Mouse (Mus musculus) c-Kit-negative CD71-positive TER-119-positive erythroid progenitor cells, embryonic 14.5 days (primary cell): ENCODE results near the gene Gtpbp1.
A peak's percentile ranks its signal among the peaks of the same experiment; 100 is the strongest.

ENCODE experiments used
- DNase-seq: peaks from one replicate; pipeline ENCODE4 v3.0.0-alpha.2; 2013; ENCODE audit warnings: low read depth, low spot score

Gtpbp1 gene

GRCm38 (mm10) chr15:79685141-79685641 is 5.5 kb upstream of the Gtpbp1 start:
- peak; percentile 28 for DNase-seq

DNA sequence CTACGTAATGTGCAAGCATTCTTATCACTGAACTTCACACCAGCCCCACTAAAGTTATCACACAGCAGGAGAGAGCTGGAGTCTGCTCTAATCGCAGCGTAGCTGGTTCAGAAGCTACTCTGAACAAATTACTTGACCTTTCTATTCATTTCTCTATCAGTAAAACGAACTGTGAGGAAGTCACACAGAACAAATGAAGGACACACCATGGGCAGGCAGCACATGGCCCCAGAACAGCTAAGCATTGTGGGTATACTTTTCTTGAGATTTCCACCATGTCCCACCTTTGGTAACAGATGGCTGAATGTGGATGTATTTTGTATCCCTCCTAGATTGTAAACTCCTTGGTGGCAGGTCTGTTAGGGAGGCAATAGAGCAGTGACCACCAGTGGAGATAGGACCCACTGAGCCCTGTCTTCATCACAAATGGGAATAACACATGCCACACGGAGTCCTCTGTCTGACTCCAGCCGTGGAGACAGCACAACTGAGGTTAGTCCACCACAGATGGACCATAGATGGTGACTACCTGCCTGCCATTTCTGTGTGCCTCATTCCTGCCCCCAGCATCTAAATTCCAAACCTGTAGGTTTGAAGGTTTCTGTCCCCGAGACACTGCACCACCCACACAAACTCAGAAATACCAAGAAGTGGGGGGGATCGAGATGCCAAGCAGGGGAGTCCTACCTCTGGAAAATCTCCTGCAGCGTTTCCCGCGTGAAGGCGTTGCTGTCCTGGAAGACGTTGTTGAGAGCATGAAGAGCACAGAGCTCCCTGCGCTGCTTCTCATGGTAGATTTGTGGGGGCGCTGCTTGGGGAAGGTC is 4.4 kb upstream of the Gtpbp1 start:
- peak; percentile 44 for DNase-seq

DNA sequence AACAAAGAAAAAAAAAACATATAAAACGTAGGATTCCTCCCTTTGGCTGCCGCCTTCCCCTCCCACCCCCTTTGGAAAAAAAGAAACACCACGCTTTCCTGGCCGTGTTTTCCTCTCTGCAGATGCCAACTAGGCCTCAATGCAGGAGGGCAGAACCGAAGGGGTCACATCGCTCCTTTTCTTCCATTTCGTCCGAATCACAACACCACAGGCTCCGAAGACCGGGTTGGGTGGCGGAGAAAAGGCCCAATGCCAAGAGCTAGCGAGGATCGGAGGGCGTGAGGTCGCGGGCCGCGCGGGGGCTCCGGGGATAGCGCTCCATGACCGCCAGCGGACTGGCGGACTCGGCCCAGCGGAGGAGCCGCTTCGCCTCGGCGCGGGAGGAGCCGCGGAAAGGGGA is 3.5 kb upstream of the Gtpbp1 start:
- DNase-seq, result no peak

DNA sequence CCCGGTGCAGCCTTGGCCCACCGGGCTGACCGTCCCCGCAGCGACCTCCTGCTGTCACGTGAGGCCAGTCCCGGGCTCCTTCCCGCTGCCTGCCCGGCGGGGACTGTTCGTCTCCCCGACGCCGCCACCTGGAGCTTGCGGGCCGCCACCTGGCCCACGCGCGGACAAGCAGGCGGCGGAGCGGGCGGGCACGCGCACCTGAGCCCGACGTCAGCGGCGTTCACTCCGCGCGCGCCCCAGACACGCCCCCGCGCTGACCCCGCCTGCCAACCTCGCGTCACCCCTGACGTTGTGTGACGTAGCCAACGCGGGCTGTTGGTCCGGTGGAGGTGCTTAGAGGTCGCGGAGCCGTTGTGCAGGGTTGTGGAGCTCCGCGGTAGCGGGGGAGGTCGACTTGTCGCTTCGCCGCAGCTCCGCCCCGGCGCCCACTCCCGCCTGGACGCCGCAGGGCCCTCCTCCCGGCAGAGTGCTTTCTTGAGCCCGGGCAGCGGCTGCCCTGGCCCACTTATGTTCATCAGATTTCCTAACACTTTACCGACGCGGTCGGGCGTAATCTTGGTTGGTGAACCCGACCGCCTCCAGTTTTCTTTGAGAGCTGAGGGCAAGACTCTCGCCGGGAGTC is 2.9 kb upstream of the Gtpbp1 start, which contains the start of gene Josd1:
Gene Josd1 (minus strand): TSS at position 274 of the 622 bp plus-strand sequence.
- peak; percentile 92 for DNase-seq

DNA sequence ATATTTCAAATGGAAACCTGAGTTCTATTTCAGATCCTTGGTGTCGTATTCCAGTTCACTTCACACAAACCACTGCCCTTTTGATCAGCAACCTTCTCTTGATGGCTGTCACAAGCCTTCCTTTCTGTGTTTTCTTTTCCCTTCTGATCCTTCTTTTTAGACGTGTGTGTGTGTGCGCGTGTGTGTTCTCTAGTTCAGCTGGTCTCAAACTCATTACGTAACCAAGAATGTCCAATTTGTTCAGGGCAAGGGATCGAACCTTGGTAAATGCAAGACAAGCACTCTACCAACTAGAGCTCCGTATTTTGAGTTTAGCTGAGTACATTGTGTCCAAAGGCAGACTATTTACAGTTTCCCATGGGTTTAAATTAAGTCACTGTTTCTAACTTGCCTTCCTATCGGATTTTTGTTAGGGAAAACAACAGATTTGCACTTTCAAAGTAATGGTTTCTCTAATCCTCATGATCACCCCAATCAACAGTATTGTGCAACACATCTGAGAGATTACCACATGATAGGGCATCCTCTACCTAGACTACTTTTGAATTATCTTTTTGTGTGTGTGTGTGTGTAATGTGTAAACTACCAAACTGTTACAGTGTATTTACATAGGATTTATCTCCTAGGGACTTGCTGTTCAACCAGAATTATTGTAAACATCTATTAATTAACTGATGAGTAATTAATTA is 2.2 kb upstream of the Gtpbp1 start:
- peak; percentile 32 for DNase-seq

- no peak for DNase-seq
These were observed 801 bp upstream of the Gtpbp1 start for GRCm38 (mm10) chr15:79689662-79690425.

DNA sequence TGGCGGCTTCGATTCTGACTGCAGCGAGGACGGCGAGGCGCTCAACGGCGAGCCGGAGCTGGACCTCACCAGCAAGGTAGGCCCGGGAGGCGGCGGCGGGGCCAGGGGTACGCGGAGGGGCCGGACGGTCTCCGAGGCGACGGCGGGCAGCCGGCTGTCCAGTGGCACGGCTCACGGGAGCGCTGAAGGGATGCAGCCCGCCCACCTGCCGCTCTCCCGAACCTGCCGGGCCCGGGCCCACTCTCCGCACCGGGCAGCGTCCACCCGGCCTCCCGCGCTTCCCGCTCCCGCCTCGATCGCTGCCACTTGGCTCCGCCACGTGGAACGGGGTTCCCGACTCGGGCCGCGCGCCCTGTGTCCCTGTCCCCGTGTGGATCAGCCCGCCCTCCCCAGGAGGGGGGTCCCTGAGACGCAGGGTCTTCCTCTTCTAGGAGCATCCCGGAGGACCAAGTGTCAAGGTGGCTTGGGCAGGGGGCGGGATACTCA is 421 bp downstream of the Gtpbp1 start:
- no peak for DNase-seq

GRCm38 (mm10) chr15:79692334-79692733 is 1.7 kb downstream of the Gtpbp1 start:
- DNase-seq, result no peak

DNA sequence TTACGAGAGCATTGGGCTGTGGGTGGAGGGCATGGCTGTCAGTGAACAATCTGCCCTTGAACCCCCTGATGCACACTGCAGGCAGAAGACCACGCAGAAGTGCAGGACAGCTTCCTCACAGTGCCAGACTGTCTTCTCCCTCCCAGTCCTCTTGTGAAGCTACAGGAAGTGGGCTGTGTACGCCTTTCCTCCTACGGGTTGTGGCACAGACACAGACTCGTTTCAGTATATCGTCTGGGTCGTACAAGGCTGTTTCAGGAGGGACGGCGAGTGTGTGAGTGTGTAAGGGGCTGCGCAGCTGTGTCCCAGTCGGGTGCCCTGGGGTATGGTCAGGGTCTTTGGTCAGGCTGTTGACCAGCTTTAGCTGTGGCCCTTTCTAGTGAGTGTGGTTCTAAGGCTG is 3.1 kb downstream of the Gtpbp1 start:
- DNase-seq, result no peak

DNA sequence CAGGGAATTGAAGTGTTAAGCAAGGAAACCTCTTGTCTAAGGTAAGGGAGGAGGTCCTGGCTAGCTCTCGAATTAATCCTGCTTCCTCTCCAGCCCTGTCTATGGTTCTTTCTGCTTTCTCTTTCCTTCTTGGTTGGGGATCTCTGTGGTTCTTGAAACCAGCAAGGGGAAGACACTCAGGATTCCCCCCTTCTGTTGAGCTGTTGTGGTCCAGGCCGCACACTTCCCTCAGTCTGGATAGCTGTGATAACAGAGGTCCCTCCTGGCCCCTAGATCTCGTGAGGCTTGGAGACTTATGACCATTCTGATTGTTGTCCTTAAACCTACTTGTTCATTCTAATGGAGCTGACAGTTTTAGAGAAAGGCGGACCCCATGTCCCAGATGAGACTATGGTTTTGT is 3.9 kb downstream of the Gtpbp1 start:
- DNase-seq, result peak; percentile 47

GRCm38 (mm10) chr15:79695516-79695915 is 4.9 kb downstream of the Gtpbp1 start:
- no peak for DNase-seq

DNA sequence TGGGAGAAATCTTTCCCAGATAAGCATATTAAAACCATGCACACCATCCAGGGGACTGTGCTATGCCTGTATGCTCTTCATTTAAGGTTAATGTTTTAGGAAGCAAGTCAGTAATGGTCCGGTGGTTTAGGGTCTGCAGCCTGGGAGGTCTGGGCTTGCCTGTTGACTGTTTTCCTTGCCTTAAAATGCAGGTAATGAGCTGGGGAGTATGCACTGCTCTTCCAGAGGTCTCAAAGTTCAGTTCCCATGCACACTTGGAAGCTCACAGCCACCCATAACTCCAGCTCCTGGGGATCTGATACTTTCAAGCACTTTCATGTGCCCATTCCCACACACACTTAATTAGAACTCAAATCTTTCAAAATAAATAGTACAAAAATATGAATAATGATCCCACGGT is 5.9 kb downstream of the Gtpbp1 start:
- no peak for DNase-seq

GRCm38 (mm10) chr15:79697011-79697410 is 6.4 kb downstream of the Gtpbp1 start:
- no peak for DNase-seq

DNA sequence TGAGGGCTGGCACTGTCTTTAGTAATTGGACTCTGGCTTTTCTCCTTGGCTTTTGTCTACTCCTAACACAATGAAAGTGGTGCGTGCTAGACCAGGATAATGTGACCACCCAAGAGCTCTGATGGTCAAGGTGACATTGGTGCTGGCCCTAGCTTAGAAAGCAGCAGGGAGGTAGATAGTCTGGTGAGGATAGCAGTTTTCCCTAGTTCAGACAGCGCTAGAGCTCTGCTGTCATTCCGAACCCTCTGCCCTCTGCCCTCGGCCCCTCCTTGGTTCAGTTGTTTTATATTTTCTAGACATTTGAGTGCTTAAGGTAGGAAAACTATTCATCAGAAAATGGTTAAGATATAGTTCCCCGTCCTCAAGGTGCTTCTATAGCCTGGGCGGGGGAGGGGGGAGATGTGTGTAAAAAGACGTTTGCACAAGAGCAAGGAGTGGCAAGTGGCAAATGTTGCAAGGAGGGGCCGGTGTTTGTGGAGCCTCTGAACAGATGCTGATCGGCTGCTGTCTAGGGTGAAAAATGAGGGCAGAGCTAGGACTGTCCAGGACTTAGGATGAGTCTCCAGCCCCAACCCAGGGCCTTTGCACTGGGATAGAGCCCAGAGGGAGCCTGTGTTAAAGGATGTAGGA is 7.0 kb downstream of the Gtpbp1 start:
- DNase-seq, result no peak

- no peak for DNase-seq
These were observed 16.1 kb downstream of the Gtpbp1 start for GRCm38 (mm10) chr15:79706603-79707214.

DNA sequence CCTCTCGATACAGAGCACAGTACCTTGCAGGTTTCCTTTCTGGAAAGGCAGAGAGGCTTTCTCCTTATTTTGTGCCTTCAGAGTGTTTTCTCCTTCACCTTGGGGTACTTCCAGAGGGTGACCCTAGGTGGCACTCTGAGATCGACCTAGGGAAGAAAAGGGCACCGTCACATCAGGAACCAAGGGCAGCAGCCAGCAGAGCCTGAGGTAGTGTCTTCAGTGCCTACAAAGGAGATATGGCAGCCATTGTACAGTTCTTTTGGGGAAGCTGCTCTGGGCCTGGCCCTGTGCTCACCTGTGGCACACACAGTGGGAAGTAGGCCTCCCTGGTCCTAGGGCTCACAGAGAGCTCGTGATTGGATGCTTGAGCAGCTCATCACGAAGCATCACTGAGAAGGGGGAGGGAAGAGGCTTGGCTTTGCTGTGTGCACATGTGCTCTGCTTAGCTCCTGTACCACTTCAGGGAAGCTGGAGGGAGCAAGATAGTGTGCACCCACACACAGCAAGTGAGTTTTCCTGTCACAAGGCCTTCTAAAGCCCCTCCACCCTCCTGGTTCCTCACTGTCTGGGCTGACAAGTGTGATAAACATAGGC is 17.7 kb downstream of the Gtpbp1 start:
- DNase-seq, result no peak

- DNase-seq, result no peak
These were observed 25.0 kb downstream of the Gtpbp1 start for GRCm38 (mm10) chr15:79715646-79716045.

GRCm38 (mm10) chr15:79716710-79717109 is 26.1 kb downstream of the Gtpbp1 start:
- DNase-seq, result no peak

GRCm38 (mm10) chr15:79720267-79720666 is 29.6 kb downstream of the Gtpbp1 start:
- DNase-seq, result no peak

- DNase-seq, result no peak
These were observed 30.2 kb downstream of the Gtpbp1 start for GRCm38 (mm10) chr15:79720796-79721195.
